Comparison of ENCODE assay signal across 10 mouse cellular contexts in genomic region chr1:66104493-66104892, GRCm38 (mm10).
DNase-seq lines count a peak whose midpoint lies in the region; ATAC-seq and TF ChIP-seq lines count a peak whose summit lies in the region.
"Had no signal": no experiment of that assay in that cellular context is flagged by ENCODE, and none has a peak within 500 bp of the region (broad histone marks: within the 10 kb centered on the region; RNA-seq: fewer than 3 reads in every experiment).

No protein-coding gene starts in this region.

- H3K36me3 ChIP-seq in lung, postnatal 0 days (ENCODE audit: insufficient read depth, low read length) = no peaks in the 10 kb centered on the region
- no peaks in the 10 kb centered on the region for H3K36me3 ChIP-seq in splenic B cell, adult 2 months (ENCODE audit: control insufficient read depth, insufficient read depth, low read length, poor library complexity, severe bottlenecking)
- H3K36me3 ChIP-seq: limb, embryonic 13.5 days had no signal

- H3K4me1 ChIP-seq in lung, postnatal 0 days (ENCODE audit: insufficient read depth, low read depth, low read length) = no peaks in the 10 kb centered on the region
- H3K4me1 ChIP-seq: limb, embryonic 13.5 days had no signal

- DNase-seq in frontal cortex, postnatal 25 days (ENCODE audit: low spot score in 2 of 2) = no peak
- peak; percentile 38 for DNase-seq in lung, postnatal 0 days (ENCODE audit: low spot score)
- DNase-seq in lung, postnatal 4 days = no peak
- peak; percentile 5 for DNase-seq in c-Kit-positive CD71-negative TER-119-negative erythroid progenitor cells, embryonic 14.5 days (ENCODE audit: low read depth)
- DNase-seq in splenic B cell, adult 2 months (ENCODE audit: low read depth, low spot score) = peak; percentile 7
- no peak for DNase-seq in heart, postnatal 25 days (ENCODE audit: low spot score)
- DNase-seq in urinary bladder, postnatal 36 days (ENCODE audit: low spot score in 2 of 2) = no peak
- DNase-seq: heart, postnatal 36 days had no signal

- H3K27me3 ChIP-seq in lung, postnatal 0 days (replicated peaks; ENCODE audit: insufficient read depth, low read length) = no peaks in the 10 kb centered on the region
- H3K27me3 ChIP-seq in splenic B cell, adult 2 months (ENCODE audit: control insufficient read depth, insufficient read depth, low read length, poor library complexity, severe bottlenecking) = no peaks in the 10 kb centered on the region
- H3K27me3 ChIP-seq: limb, embryonic 13.5 days had no signal

- no peaks in the 10 kb centered on the region for H3K9me3 ChIP-seq in lung, postnatal 0 days (ENCODE audit: low read length)
- H3K9me3 ChIP-seq: limb, embryonic 13.5 days had no signal

- H3K4me2 ChIP-seq in lung, postnatal 0 days (replicated peaks; ENCODE audit: low read depth, low read length) = no peak overlapping the region
- H3K4me2 ChIP-seq: limb, embryonic 13.5 days had no signal

- intact Hi-C loops in heart, postnatal 25 days (cut with DNase I) = no loop called here

- no peak overlapping the region for H3K27ac ChIP-seq in lung, postnatal 0 days (ENCODE audit: low read length)
- H3K27ac ChIP-seq: limb, embryonic 13.5 days had no signal

- ATAC-seq in frontal cortex, adult (ENCODE audit: low TSS enrichment) = peak; percentile 52; the same call in 1 of the 2 replicates
- no peak for ATAC-seq in lung, postnatal 0 days

- H3K9ac ChIP-seq in lung, postnatal 0 days (replicated peaks; ENCODE audit: low read depth) = no peak overlapping the region
- H3K9ac ChIP-seq: limb, embryonic 13.5 days had no signal

- WGBS in lung, postnatal 0 days = 13% methylated on average over 1 of the region's 1 CpGs

- no peak overlapping the region for H3K4me3 ChIP-seq in lung, postnatal 0 days (ENCODE audit: low read depth, low read length)
- H3K4me3 ChIP-seq: limb, embryonic 13.5 days had no signal

- TF ChIP-seq EP300 in lung, postnatal 0 days (IDR thresholded peaks at IDR 0.05) = no peak

- TF ChIP-seq CTCF in lung, postnatal 0 days (IDR thresholded peaks at IDR 0.05) = peak; percentile 71

Comparison
In these comparisons a context has a peak if more than half of its experiments do, and no peak if none do; other contexts are left out.
1. DNase-seq: peak in lung, postnatal 0 days (single experiment), c-Kit-positive CD71-negative TER-119-negative erythroid progenitor cells, embryonic 14.5 days (single experiment) and splenic B cell, adult 2 months (single experiment); none in frontal cortex, postnatal 25 days (0 of 2), lung, postnatal 4 days (0 of 2), heart, postnatal 25 days (single experiment) and urinary bladder, postnatal 36 days (0 of 2).